Mouse (Mus musculus) gastrocnemius, adult 2 months (tissue): ENCODE results near the gene Amotl2. TPM values are rescaled to one million over a fixed set of nuclear protein-coding genes. Genes with fewer than 3 reads are reported as not detected.

Experiments used
- DNase-seq: peaks from one replicate; pipeline ENCODE4 v3.0.0; 2022
- H3K27ac ChIP-seq: fragments of 200-600 bp; 2 replicates; pipeline ENCODE4 v1.8.1; 2022; ENCODE audit warnings: mild to moderate bottlenecking
- H3K4me3 ChIP-seq: fragments of 200-600 bp; 2 replicates; pipeline ENCODE4 v1.8.1; 2022; ENCODE audit warnings: mild to moderate bottlenecking, moderate library complexity
- CTCF ChIP-seq: fragments of 200-600 bp; IDR thresholded peaks from 2 replicates; pipeline ENCODE4 v1.8.1; 2022; ENCODE audit warnings: antibody characterized with exemption, mild to moderate bottlenecking, moderate library complexity
- intact Hi-C: fragments of 180-260 bp; cut with DNase I; formaldehyde crosslinking; loops from one replicate; pipeline ENCODE4 v1.15.1; 2025
- total RNA-seq, 2 experiments: library from RNA; stranded (reverse); gene quantifications; 2 replicates each; pipeline ENCODE4 v1.2.3; 2021

Gene Amotl2
- total RNA-seq, 2 experiments from 2014 or later: 13.7 to 28.5 TPM

DNA sequence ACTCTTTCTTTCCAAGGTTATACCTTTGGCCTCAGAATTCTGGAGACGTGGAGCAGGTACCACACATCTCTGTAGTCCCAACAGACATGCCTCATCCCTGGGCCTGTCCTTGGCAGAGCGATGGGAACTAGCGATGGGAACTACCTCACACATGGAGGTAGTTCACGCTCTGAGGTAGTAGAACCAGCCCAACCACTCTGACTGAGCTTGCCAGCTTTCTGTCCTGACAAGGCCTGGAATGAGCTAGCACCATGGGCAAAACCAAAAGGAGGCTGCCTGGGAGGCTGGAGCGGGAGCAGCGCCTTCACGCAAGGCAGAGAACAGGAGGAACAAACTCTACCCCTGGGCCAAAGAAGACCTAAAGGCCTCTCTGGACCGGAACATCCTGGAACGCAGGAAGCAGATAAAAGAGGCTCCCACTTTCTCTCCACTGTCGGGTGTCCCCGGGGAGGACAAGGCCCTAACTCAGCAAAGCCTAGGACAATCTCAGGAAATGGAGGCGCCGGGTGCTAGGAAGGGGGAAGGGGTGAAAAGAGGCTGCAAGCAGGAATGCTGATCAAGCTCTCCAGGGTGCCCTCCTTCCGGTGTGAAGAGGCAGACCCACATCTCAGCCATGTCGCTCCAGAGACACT, 6.9 kb upstream of the Amotl2 start:
- no peak for TF ChIP-seq CTCF
- intact Hi-C loops: loop anchor here (5.0 kb wide), 1 partner anchor 158 kb away; no protein-coding TSS in a partner anchor
- DNase-seq: peak; percentile 32
- Histone ChIP-seq H3K27ac (peak overlapping the region; percentile 56), H3K4me3 (no peak overlapping the region)

DNA sequence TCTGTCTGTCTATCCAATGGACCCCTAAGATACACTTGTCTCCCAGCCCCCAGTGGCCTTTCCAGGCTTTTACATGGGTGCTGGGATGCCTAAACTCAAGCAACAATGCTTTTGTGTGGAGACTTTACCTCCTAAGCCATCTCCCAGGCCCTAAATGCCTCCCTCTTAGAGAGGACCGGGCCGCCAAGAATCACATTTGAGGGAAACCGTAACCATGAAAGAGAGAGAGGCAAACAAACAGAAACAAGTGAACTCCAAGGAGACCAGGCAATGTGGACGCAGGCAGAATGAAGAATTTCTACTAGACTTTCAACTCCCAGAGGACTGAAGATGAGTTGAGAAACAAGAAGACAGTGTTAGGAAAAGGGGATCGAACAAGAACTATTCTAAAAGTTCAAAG, 6.0 kb upstream of the Amotl2 start:
- TF ChIP-seq CTCF: no peak
- DNase-seq: no peak
- H3K27ac ChIP-seq: peak overlapping the region; percentile 41
- intact Hi-C loops: loop anchor here (5.0 kb wide), 1 partner anchor 157 kb away; no protein-coding TSS in a partner anchor
- no peak overlapping the region for H3K4me3 ChIP-seq

DNA sequence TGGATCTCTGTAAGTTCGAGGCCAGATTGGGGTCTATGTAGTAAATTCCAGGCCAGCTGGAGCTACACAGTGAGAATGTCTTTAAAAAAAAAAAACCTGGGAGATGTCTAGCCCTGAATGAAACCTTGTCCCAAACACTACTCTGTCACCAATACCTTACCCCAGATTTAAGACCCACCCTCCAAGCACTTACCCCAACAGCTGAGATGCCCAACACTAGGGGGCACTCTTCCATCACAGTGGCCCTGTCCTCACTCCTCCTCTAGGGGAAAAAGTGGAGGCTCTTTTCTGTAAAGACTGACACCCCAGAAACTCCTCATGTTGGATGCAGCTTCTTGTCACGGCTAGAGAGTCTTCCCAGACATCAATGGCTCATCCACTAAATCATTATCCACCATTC, 2.7 kb upstream of the Amotl2 start:
- H3K27ac ChIP-seq: peak overlapping the region; percentile 74; the same call in 1 of the 2 replicates
- peak; percentile 72 for DNase-seq
- intact Hi-C loops: loop anchor here (2.0 to 5.0 kb wide), 2 partner anchors 77 to 154 kb away; no protein-coding TSS in a partner anchor
- TF ChIP-seq CTCF: peak; percentile 92
- no peak overlapping the region for H3K4me3 ChIP-seq

DNA sequence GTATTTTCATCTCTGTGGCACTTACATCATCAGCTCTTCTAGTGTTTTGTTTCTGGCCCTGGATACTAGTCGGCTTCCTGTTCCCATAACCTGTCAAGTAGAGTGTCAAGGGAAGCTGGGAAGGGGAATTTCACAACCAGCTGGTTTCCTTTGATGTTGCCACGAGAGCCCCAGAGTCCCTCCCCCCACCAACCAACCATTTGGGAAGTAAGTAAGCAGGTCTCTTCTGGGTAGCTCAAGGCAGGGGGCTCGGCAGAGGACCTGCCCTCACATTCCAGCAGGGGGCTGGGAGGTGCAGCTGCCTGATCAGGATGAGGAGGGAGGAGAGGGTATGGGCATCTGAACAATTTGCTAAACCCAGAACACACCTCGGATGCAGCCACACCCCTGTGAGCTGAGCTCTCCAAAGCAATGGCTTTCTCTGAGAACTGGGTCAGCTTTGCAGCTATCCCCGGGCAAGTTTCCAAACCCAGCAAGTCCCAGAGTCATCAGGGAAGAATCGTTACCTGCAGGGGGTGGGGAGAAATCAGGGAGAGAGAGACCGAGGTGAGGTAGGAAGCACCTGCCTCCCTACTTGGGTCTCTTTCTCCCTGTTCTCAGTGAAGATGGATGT, 1.5 kb upstream of the Amotl2 start:
- Histone ChIP-seq H3K4me3 (peak overlapping the region; percentile 30), H3K27ac (peak overlapping the region; percentile 74)
- DNase-seq: peak; percentile 42
- intact Hi-C loops: loop anchor here (5.0 kb wide), 1 partner anchor 152 kb away; no protein-coding TSS in a partner anchor
- no peak for TF ChIP-seq CTCF

DNA sequence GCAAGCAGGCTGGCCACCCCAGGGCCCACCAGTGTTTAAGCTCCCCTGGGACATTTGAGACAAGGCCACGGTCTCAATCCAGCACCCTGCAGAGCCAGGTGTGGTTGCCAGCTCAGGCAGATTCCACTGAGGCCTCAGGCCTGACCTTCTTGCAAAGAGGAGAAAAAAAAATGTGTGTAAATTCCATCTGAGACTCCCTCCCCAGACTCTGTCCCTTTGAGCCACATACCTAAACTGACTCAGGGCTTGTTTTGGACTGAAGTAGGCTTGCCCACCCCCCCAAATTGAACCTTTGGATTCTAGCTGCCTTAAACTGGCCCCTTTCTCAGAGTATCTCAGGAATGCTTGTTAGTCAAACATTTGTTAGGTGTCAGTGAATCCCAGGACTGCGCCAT, 969 bp upstream of the Amotl2 start:
- Histone ChIP-seq H3K27ac (peak overlapping the region; percentile 74), H3K4me3 (no peak overlapping the region)
- TF ChIP-seq CTCF: no peak
- DNase-seq: no peak
- intact Hi-C loops: no loop called here

DNA sequence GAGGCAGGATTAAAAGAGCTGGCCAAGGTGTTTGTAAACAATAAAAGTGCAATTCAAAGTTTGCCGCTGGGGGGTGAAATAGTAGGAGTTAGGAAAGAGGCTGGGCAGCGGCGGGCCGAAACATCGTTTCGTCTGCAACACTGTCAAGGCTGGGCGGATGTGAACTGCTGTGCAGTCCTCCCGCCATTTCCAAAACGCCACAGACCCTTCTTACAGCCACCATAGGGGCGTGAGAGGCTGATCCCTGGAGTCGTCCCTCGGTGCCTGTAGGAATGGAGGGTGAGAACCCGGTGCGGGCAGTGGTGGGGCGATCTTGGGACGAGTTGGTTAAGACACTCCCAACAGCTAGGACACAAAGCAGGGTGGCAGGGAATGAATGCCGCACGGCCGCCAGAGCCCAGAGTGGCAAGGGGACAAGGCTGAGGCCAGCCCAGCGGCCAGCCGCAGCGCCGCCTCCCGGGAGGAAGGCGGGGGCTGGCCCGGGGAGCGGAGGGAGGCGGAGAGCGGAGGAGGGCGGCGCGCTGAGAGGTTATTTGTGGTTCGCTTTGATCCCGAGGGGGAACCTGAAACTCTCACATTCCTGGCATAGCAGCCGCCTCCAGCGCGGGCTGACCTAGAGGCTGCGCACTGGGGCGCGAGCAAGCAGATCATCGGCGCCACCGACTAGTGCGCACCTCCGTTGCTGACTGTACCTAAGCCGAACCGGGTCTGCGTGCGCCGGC, 853 bp downstream of the Amotl2 start:
- H3K27ac ChIP-seq: peak overlapping the region; percentile 99
- H3K4me3 ChIP-seq: peak overlapping the region; percentile 99
- intact Hi-C loops: loop anchor here (1.0 kb wide), 1 partner anchor 62 kb away; no protein-coding TSS in a partner anchor
- peak; percentile 48 for TF ChIP-seq CTCF
- peak; percentile 97 for DNase-seq

DNA sequence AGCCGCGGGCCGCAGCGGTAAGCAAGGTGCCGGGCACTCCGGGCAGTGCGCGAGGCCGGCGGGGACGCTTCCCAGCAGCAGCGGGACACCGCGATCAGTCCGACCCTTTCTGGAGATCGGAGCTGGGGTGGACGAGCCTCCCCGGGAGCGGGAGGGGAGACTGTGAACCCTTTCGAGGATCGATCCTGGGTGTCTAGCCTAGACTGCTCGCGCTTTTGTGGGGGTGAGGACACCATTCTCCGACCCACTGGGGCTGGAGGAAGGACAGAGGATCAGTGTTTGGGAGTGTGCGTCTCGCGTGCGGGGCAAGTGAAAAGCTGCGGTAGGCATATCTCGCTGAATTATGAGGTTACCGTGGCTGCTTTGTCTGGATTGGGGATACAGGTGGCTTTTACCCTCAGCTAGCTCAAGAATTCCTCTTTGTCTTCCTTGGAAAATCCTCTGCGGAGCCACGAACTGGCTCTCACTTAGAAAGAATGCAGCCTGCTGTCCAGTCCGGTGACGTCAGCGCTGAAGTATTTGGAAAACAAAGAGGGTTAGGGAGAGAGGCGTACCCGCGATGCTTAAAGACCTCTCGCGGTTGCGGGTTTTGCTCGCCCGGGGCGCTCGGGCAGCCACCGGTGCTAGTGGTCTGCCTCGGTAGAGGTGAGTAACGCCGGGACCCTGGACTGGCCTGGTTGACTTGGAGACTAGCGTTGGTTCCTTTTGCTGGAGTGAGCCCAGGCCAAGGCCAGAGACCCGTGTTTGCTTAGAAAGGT, 1.6 kb downstream of the Amotl2 start:
- DNase-seq: peak; percentile 89
- Histone ChIP-seq H3K4me3 (peak overlapping the region; percentile 99), H3K27ac (peak overlapping the region; percentile 99)
- no peak for TF ChIP-seq CTCF
- intact Hi-C loops: loop anchor here (1.0 kb wide), 1 partner anchor 61 kb away; no protein-coding TSS in a partner anchor

DNA sequence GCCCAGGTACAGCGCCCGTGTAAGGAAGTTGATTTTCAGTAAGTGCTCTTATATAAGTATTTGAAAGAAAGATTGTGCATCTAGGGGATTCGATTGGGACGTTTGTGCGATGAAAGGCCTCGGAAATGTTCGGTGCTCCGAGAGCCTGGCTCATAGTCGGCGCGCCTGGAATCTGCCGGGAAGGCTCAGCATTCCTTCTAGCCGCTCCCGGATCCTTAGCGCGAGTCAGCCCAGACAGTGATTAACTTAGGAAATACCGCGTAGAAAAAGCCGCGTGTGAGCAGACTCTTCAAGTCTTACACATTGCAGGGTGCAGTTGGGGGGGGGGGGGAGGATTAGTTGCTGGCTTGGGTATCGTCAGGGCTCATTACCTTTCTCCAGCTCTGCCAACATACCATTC, 2.2 kb downstream of the Amotl2 start:
- peak; percentile 51 for DNase-seq
- H3K27ac ChIP-seq: peak overlapping the region; percentile 99
- peak overlapping the region; percentile 99 for H3K4me3 ChIP-seq
- TF ChIP-seq CTCF: no peak
- intact Hi-C loops: no loop called here

DNA sequence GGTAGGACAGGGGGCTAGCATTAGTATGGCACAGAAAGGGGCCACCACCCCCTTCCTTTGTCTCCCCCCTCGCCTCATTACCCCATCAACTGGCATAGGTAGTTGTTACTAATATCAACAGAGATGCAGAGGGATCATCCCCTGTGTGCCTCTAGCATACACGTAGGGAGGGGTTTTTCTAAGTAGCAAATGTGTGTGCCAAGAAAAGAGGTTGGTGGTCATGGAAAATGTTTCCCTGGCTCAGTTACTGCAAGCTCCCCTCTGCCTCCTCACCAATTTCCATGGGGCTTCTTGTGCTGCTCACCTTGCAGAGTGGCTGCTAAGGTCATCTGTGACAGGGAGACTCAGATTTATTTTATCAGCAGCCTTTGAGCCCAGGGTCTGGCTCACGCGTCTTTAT, 2.6 kb downstream of the Amotl2 start:
- TF ChIP-seq CTCF: no peak
- intact Hi-C loops: no loop called here
- Histone ChIP-seq H3K27ac (peak overlapping the region; percentile 99), H3K4me3 (peak overlapping the region; percentile 99)
- no peak for DNase-seq

DNA sequence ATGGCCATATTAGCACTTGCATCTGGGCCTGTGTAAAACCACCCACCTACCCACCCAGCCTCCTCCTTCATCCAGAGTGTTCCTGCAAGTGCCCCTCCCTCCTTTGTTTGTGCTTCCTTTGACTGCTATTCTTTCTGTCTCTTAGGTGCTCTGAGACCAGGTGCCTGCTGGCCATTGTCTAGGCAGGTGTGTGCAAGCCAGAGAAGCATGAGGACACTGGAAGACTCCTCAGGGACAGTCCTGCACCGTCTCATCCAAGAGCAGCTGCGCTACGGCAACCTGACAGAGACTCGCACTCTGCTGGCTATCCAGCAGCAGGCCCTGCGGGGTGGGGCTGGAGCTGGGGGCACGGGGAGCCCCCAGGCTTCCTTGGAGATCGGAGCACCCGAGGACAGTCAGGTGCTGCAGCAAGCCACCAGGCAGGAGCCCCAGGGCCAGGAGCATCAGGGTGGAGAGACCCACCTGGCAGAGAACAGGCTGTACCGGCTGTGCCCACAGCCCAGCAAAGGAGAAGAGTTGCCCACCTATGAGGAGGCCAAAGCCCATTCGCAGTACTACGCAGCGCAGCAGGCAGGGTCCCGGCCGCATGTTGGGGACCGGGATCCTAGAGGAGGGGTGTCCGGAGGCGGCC, 3.6 kb downstream of the Amotl2 start:
- TF ChIP-seq CTCF: no peak
- Histone ChIP-seq H3K4me3 (peak overlapping the region; percentile 99), H3K27ac (peak overlapping the region; percentile 99)
- peak; percentile 36 for DNase-seq
- intact Hi-C loops: no loop called here

DNA sequence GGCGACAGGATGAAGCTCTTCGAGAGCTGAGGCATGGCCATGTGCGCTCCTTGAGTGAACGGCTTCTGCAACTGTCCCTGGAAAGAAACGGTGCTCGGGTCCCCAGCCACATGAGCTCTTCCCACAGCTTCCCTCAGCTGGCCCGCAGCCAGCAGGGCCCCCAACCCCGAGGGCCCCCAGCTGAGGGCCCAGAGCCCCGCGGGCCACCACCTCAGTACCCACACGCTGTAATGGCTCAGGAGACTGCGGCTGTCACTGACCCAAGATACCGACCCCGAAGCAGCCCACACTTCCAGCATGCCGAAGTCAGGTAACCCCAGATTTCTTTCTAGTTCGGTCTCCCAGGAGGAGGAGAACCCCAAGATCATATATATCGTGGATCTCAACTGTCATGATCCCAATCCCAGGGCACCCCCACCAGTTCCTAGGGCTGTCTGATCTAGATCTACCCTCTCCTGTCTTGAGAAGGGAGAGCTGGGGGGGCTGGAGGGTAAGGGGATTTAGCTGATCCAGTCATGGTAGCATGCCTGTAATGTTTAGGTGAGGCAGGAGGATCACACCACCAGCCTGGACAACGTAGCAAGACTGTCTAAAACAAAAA, 4.2 kb downstream of the Amotl2 start:
- TF ChIP-seq CTCF: no peak
- intact Hi-C loops: no loop called here
- DNase-seq: peak; percentile 27
- peak overlapping the region; percentile 99 for H3K27ac ChIP-seq
- peak overlapping the region; percentile 99 for H3K4me3 ChIP-seq
